Mouse (Mus musculus) B cell, adult 62 days (primary cell): ENCODE measurements around the gene 4921530L21Rik. TPM values are rescaled to one million over a fixed set of nuclear protein-coding genes. Genes with fewer than 3 reads are reported as not detected.

Source experiments
- total RNA-seq: library from RNA; stranded (reverse); gene quantifications from 4 replicates; pipeline ENCODE4 v1.2.4, GENCODE M21; 2023

4921530L21Rik gene
- total RNA-seq, result not detected in 4 replicates

DNA sequence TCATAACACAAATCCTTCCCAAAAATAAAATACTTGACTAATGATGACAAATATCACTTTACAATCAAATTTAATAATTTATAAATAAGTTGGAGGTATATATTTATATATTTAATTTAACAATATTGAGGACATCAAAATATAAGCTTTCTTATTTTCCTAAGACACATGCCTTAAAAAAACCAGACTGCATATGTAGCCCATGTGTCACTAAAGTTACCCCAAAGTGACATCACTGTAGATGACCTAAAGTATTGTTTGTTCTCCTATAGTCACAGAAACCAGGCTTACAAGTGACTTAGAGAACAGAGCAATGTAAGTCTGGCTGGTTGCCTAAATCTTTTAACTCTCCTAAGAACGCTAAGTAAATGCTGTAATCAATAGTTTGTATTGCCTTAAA lies at the start of gene 4921530L21Rik:
Gene 4921530L21Rik (plus strand): TSS at position 301 of the 400 bp plus-strand sequence.

